Mouse (Mus musculus) hindbrain, embryonic 11.5 days (tissue): ENCODE results near the gene 1700008O03Rik. TPM values are rescaled to one million over a fixed set of nuclear protein-coding genes. Genes with fewer than 3 reads are reported as not detected.

Experiments
- ATAC-seq: fragments of 200-750 bp; cut with Nextera tagmentation; 2 replicates; pipeline ENCODE4 v1.8.0; 2017; ENCODE audit warnings: mild to moderate bottlenecking, moderate TSS enrichment, moderate library complexity; ENCODE audit not compliant: low FRiP score
- DNase-seq: peaks from one replicate; pipeline ENCODE4 v3.0.0-alpha.2; 2015; ENCODE audit warnings: low spot score
- H3K27ac ChIP-seq: fragments of 300-500 bp; sonication (generic); 2 replicates; pipeline ENCODE4 v1.5.1; 2014; ENCODE audit warnings: mild to moderate bottlenecking, low read depth, low read length
- H3K27me3 ChIP-seq: fragments of 300-500 bp; sonication (generic); 2 replicates; pipeline ENCODE4 v1.6.1; 2014; ENCODE audit warnings: mild to moderate bottlenecking, low read length, moderate library complexity, mixed read lengths; ENCODE audit not compliant: control insufficient read depth, insufficient read depth
- H3K36me3 ChIP-seq: fragments of 300-500 bp; sonication (generic); 2 replicates; pipeline ENCODE4 v1.6.1; 2014; ENCODE audit warnings: mild to moderate bottlenecking, low read length, moderate library complexity, mixed read lengths; ENCODE audit not compliant: control insufficient read depth, insufficient read depth
- H3K4me1 ChIP-seq: fragments of 300-500 bp; sonication (generic); replicated peaks from 2 replicates; pipeline ENCODE4 v1.6.1; 2014; ENCODE audit warnings: low read length, mixed read lengths; ENCODE audit not compliant: control insufficient read depth, insufficient read depth
- H3K4me2 ChIP-seq: fragments of 300-500 bp; sonication (generic); replicated peaks from 2 replicates; pipeline ENCODE4 v1.6.1; 2014; ENCODE audit warnings: mild to moderate bottlenecking, low read depth, low read length
- H3K4me3 ChIP-seq: fragments of 300-500 bp; sonication (generic); 2 replicates; pipeline ENCODE4 v1.5.1; 2014; ENCODE audit warnings: low read depth, low read length
- H3K9ac ChIP-seq: fragments of 300-500 bp; sonication (generic); 2 replicates; pipeline ENCODE4 v1.6.1; 2014; ENCODE audit warnings: low read depth, low read length
- H3K9me3 ChIP-seq: fragments of 300-500 bp; sonication (generic); 2 replicates; pipeline ENCODE4 v1.6.1; 2016; ENCODE audit warnings: low read length; ENCODE audit not compliant: control insufficient read depth
- WGBS: fragments of 180-500 bp; shearing (Covaris S2); extraction: QIAGEN DNeasy Blood & Tissue Kit; methylation state at CpG from one replicate; pipeline ENCODE4 v1.1.7; 2014; 5-methylcytosine and 5-hydroxymethylcytosine counted together
- polyA plus RNA-seq: library from polyadenylated mRNA; unstranded; fragments of >200 nt; fragmentation: Nextera tagmentation; extraction: Ambion mirVana; gene quantifications from 2 replicates; pipeline ENCODE4 v1.2.1, GENCODE M21; 2014

The 1700008O03Rik gene
- polyA plus RNA-seq, 1 experiment from 2014 or later: 1.4 TPM

DNA sequence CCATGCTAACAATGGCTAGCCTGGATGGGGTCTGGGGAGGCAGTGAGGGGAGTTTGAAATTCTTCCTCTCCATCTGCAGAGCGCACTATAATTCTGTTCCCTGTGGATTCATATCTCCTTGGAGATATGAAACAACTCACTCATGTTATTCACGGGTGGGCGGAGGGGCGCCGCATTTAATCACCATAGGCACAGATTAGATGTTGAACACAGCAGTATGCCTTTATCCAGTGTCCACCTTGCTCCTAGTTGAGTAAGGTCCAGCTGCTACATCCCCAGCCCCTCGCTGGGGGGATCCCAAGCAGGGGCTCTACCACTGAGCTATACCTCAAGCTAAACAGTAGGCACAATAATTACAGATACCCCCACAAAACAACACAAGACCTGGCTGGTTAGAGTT lies 30.2 kb downstream of the 1700008O03Rik start:
- Histone ChIP-seq H3K4me2 (no peak overlapping the region), H3K9me3 (no peaks in the 10 kb centered on the region), H3K36me3 (no peaks in the 10 kb centered on the region), H3K27me3 (peaks cover 68% of the 10 kb centered on the region), H3K4me1 (peaks cover 30% of the 10 kb centered on the region), H3K9ac (no peak overlapping the region), H3K27ac (no peak overlapping the region), H3K4me3 (no peak overlapping the region)
- 67% methylated on average over 6 of the region's 6 CpGs for WGBS
- DNase-seq (peak; percentile 7), ATAC-seq (no peak)

- 2% methylated on average over 34 of the region's 35 CpGs for WGBS
- Histone ChIP-seq H3K9me3 (no peaks in the 10 kb centered on the region), H3K36me3 (no peaks in the 10 kb centered on the region), H3K4me1 (peaks cover 26% of the 10 kb centered on the region), H3K4me3 (no peak overlapping the region), H3K27me3 (peaks cover 76% of the 10 kb centered on the region), H3K9ac (no peak overlapping the region), H3K27ac (no peak overlapping the region), H3K4me2 (no peak overlapping the region)
- peak; percentile 51 for DNase-seq
- no peak for ATAC-seq
Observed at GRCm38 (mm10) chr7:44353601-44354340, 31.8 kb downstream of the 1700008O03Rik start.

- H3K36me3 ChIP-seq: no peaks in the 10 kb centered on the region
- DNase-seq (peak; percentile 41), ATAC-seq (no peak)
- H3K27me3 ChIP-seq: peaks cover 76% of the 10 kb centered on the region
- peak overlapping the region; percentile 10; the same call in 1 of the 2 replicates for H3K4me3 ChIP-seq
- WGBS: 2% methylated on average over 51 of the region's 71 CpGs
- peak overlapping the region; percentile 23; the same call in 1 of the 2 replicates for H3K9ac ChIP-seq
- peak overlapping the region; percentile 19 for H3K4me2 ChIP-seq
- no peaks in the 10 kb centered on the region for H3K9me3 ChIP-seq
- H3K27ac ChIP-seq: no peak overlapping the region
- H3K4me1 ChIP-seq: peaks cover 26% of the 10 kb centered on the region
Observed at GRCm38 (mm10) chr7:44352750-44353600, 32.6 kb downstream of the 1700008O03Rik start.

- 4% methylated on average over 59 of the region's 71 CpGs for WGBS
- H3K36me3 ChIP-seq: no peaks in the 10 kb centered on the region
- peak overlapping the region; percentile 10; the same call in 1 of the 2 replicates for H3K4me3 ChIP-seq
- H3K9ac ChIP-seq: peak overlapping the region; percentile 27; the same call in 1 of the 2 replicates
- H3K9me3 ChIP-seq: no peaks in the 10 kb centered on the region
- peaks cover 22% of the 10 kb centered on the region for H3K4me1 ChIP-seq
- peaks cover 69% of the 10 kb centered on the region for H3K27me3 ChIP-seq
- ATAC-seq: peak; percentile 28
- peak overlapping the region; percentile 19 for H3K4me2 ChIP-seq
- peak; percentile 37 for DNase-seq
- no peak overlapping the region for H3K27ac ChIP-seq
Observed at GRCm38 (mm10) chr7:44351881-44352749, 33.5 kb downstream of the 1700008O03Rik start.

DNA sequence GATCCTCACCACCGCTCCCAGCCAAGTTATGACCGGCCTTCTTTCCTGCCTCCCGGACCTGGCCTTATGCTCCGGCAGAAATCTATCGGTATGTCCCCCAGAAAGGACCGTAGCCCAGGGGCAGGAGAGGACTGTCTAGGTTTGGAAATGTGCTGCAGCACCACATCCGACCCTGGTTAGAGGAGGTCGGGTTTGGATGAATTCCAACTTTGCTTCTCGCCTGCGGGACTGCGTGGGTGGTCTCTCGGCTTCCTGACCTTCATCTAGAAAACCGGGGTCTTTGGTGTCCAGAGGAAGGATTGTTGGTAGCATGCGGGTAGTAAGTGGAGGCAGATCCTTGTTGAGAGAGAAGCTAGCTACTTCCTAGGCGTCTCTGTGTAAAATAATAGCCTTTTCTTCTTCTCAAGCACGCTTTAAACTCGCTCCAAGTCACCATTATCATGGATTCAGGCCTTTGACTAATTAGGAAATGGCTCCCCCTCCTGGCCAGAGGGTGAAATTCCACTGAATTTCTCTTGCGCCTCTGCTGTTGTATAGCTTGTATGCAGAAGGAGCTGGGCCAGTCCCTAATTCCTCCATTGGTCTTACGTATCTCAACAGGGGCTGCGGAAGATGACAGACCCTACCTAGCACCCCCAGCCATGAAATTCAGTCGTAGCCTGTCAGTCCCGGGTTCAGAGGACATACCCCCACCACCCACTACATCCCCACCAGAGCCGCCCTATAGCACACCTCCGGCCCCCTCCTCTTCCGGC lies 34.5 kb downstream of the 1700008O03Rik start:
- H3K27me3 ChIP-seq: peaks cover 63% of the 10 kb centered on the region
- ATAC-seq (peak; percentile 36), DNase-seq (peak; percentile 91)
- peak overlapping the region; percentile 27; the same call in 1 of the 2 replicates for H3K9ac ChIP-seq
- H3K9me3 ChIP-seq: no peaks in the 10 kb centered on the region
- peak overlapping the region; percentile 44 for H3K4me2 ChIP-seq
- peak overlapping the region; percentile 21 for H3K4me3 ChIP-seq
- H3K36me3 ChIP-seq: no peaks in the 10 kb centered on the region
- peaks cover 15% of the 10 kb centered on the region for H3K4me1 ChIP-seq
- 6% methylated on average over 25 of the region's 25 CpGs for WGBS
- no peak overlapping the region for H3K27ac ChIP-seq

GRCm38 (mm10) chr7:44349043-44349442 lies 36.6 kb downstream of the 1700008O03Rik start:
- DNase-seq: no peak
- 31% methylated on average over 3 of the region's 3 CpGs for WGBS

GRCm38 (mm10) chr7:44344622-44345021 lies 41.0 kb downstream of the 1700008O03Rik start:
- Histone ChIP-seq H3K27ac (no peak overlapping the region), H3K4me2 (no peak overlapping the region), H3K9me3 (no peaks in the 10 kb centered on the region), H3K4me3 (no peak overlapping the region), H3K36me3 (no peaks in the 10 kb centered on the region), H3K4me1 (no peaks in the 10 kb centered on the region), H3K9ac (no peak overlapping the region), H3K27me3 (peaks cover 9% of the 10 kb centered on the region)
- 73% methylated on average over 12 of the region's 12 CpGs for whole genome bisulfite sequencing
- ATAC-seq: no peak
- no peak for DNase-seq

More at GRCm38 (mm10) chr7:44349043-44349442, 36.6 kb downstream of the 1700008O03Rik start:
- no peak for ATAC-seq
- peaks cover 43% of the 10 kb centered on the region for H3K27me3 ChIP-seq
- H3K4me1 ChIP-seq: peaks cover 13% of the 10 kb centered on the region
- H3K9ac ChIP-seq: no peak overlapping the region
- no peaks in the 10 kb centered on the region for H3K36me3 ChIP-seq
- H3K4me3 ChIP-seq: no peak overlapping the region
- no peak overlapping the region for H3K4me2 ChIP-seq
- no peak overlapping the region for H3K27ac ChIP-seq
- H3K9me3 ChIP-seq: no peaks in the 10 kb centered on the region
